Mouse (Mus musculus) stomach, postnatal 0 days (tissue): ENCODE results near the gene Vps9d1.

Source experiments
- CTCF ChIP-seq: IDR thresholded peaks from 2 replicates; pipeline ENCODE4 v1.5.1; 2016; ENCODE audit warnings: antibody characterized with exemption, low read depth, mild to moderate bottlenecking, moderate library complexity
- EP300 ChIP-seq: optimal IDR thresholded peaks from 2 replicates; pipeline ENCODE3; 2016; ENCODE audit warnings: antibody characterized with exemption

GRCm38 (mm10) chr8:123203571-123203970 is 50.6 kb downstream of the Vps9d1 start:
- TF ChIP-seq CTCF: no peak
- no peak for TF ChIP-seq EP300
